Mouse (Mus musculus) kidney, postnatal 0 days (tissue): ENCODE data around the gene Sap30bp. TPM values are rescaled to one million over a fixed set of nuclear protein-coding genes. Genes with fewer than 3 reads are reported as not detected.
A peak's percentile ranks its signal among the peaks of the same experiment; 100 is the strongest.

Experiments
- ATAC-seq: fragments of 200-750 bp; cut with Nextera tagmentation; replicated peaks from 2 replicates; pipeline ENCODE4 v1.8.0; 2017; ENCODE audit warnings: low read depth, moderate number of reproducible peaks, moderate TSS enrichment, moderate library complexity; ENCODE audit not compliant: low FRiP score
- DNase-seq: peaks from one replicate; pipeline ENCODE4 v3.0.0-alpha.2; 2016; ENCODE audit warnings: low spot score
- H3K27ac ChIP-seq: fragments of 300-500 bp; sonication (generic); 2 replicates; pipeline ENCODE4 v1.5.1; 2014; ENCODE audit warnings: mild to moderate bottlenecking
- H3K27me3 ChIP-seq: fragments of 300-500 bp; sonication (generic); 2 replicates; pipeline ENCODE4 v1.6.1; 2014; ENCODE audit warnings: low read length, mixed read lengths; ENCODE audit not compliant: insufficient read depth
- H3K36me3 ChIP-seq: fragments of 300-500 bp; sonication (generic); 2 replicates; pipeline ENCODE4 v1.6.1; 2014; ENCODE audit warnings: low read length, mixed read lengths; ENCODE audit not compliant: insufficient read depth
- H3K4me1 ChIP-seq: fragments of 300-500 bp; sonication (generic); replicated peaks from 2 replicates; pipeline ENCODE4 v1.6.1; 2014; ENCODE audit warnings: antibody characterized with exemption, low read length, mixed read lengths; ENCODE audit not compliant: insufficient read depth
- H3K4me2 ChIP-seq: fragments of 300-500 bp; sonication (generic); 2 replicates; pipeline ENCODE4 v1.6.1; 2014; ENCODE audit warnings: mild to moderate bottlenecking, low read length, moderate library complexity, mixed read lengths
- H3K4me3 ChIP-seq: fragments of 300-500 bp; sonication (generic); replicated peaks from 2 replicates; pipeline ENCODE4 v1.5.1; 2014; ENCODE audit warnings: low read depth, low read length
- H3K9ac ChIP-seq: fragments of 300-500 bp; sonication (generic); 2 replicates; pipeline ENCODE4 v1.6.1; 2014; ENCODE audit warnings: low read depth, low read length
- H3K9me3 ChIP-seq: fragments of 300-500 bp; sonication (generic); replicated peaks from 2 replicates; pipeline ENCODE4 v1.6.1; 2016; ENCODE audit warnings: low read length, inconsistent platforms, mixed read lengths
- CTCF ChIP-seq: IDR thresholded peaks from 2 replicates; pipeline ENCODE4 v1.5.1; 2016; ENCODE audit warnings: antibody characterized with exemption, low read depth, mild to moderate bottlenecking, moderate library complexity
- WGBS: fragments of 180-500 bp; shearing (Covaris S2); extraction: QIAGEN DNeasy Blood & Tissue Kit; methylation state at CpG from one replicate; pipeline ENCODE4 v1.1.7; 2014; 5-methylcytosine and 5-hydroxymethylcytosine counted together
- polyA plus RNA-seq: library from polyadenylated mRNA; unstranded; fragments of >200 nt; fragmentation: Nextera tagmentation; extraction: Ambion mirVana; gene quantifications from 2 replicates; pipeline ENCODE4 v1.2.1, GENCODE M21; 2015

Gene Sap30bp
- polyA plus RNA-seq, 1 experiment from 2014 or later, result 37.2 TPM

- Histone ChIP-seq H3K9me3 (no peaks in the 10 kb centered on the region), H3K27me3 (no peaks in the 10 kb centered on the region), H3K27ac (peak within 1 kb of the TSS; percentile 85), H3K4me2 (no peak within 1 kb of the TSS; the same call in 1 of the 2 replicates), H3K9ac (no peak within 1 kb of the TSS; the same call in 1 of the 2 replicates), H3K4me1 (peaks cover 5% of the 10 kb centered on the region; the same call in 1 of the 2 replicates), H3K4me3 (no peak within 1 kb of the TSS), H3K36me3 (peaks cover 17% of the 10 kb centered on the region; the same call in 1 of the 2 replicates)
- 57% methylated on average over 11 of the region's 11 CpGs for WGBS
- peak; percentile 82; the same call in 1 of the 2 replicates for ATAC-seq
- no peak for DNase-seq
- no peak for TF ChIP-seq CTCF
Observed at GRCm38 (mm10) chr11:115911632-115912376, 21.3 kb upstream of the Sap30bp start, which contains the start of gene Smim6. Gene Smim6 (plus strand): TSS chr11:115912017.

DNA sequence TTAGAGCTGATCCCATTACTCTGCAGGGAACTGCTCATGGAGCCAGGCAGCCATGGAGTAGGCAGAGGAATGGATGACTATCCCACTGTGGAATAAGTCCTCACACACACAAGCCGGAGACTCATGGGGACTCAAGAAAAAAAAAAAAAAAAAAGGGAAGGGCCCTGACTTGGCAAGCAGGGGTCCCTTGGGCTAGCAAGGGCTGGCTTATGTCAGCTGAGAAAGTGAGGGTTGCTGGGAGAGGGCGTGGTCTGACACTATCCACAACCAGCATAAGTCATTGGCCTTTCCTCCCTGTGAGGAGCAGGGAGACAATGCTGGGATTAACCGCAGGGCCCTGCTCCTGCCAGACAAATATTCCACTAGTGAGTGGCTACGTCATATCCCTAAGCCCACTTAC, 16.5 kb upstream of the Sap30bp start:
- DNase-seq (no peak), ATAC-seq (no peak)
- Histone ChIP-seq H3K4me3 (no peak overlapping the region), H3K9me3 (no peaks in the 10 kb centered on the region), H3K9ac (no peak overlapping the region), H3K4me2 (no peak overlapping the region), H3K36me3 (peaks cover 19% of the 10 kb centered on the region; the same call in 1 of the 2 replicates), H3K27ac (no peak overlapping the region), H3K4me1 (no peaks in the 10 kb centered on the region), H3K27me3 (no peaks in the 10 kb centered on the region)
- 92% methylated on average over 4 of the region's 4 CpGs for WGBS
- TF ChIP-seq CTCF, result no peak

- H3K4me1 ChIP-seq, result no peaks in the 10 kb centered on the region
- no peaks in the 10 kb centered on the region for H3K9me3 ChIP-seq
- no peak overlapping the region for H3K9ac ChIP-seq
- no peak for DNase-seq
- no peak for TF ChIP-seq CTCF
- no peaks in the 10 kb centered on the region for H3K27me3 ChIP-seq
- no peak for ATAC-seq
- 84% methylated on average over 5 of the region's 5 CpGs for WGBS
- no peak overlapping the region for H3K27ac ChIP-seq
- no peak overlapping the region for H3K4me3 ChIP-seq
- peaks cover 19% of the 10 kb centered on the region; the same call in 1 of the 2 replicates for H3K36me3 ChIP-seq
- no peak overlapping the region for H3K4me2 ChIP-seq
Observed at GRCm38 (mm10) chr11:115918637-115919036, 14.4 kb upstream of the Sap30bp start.

DNA sequence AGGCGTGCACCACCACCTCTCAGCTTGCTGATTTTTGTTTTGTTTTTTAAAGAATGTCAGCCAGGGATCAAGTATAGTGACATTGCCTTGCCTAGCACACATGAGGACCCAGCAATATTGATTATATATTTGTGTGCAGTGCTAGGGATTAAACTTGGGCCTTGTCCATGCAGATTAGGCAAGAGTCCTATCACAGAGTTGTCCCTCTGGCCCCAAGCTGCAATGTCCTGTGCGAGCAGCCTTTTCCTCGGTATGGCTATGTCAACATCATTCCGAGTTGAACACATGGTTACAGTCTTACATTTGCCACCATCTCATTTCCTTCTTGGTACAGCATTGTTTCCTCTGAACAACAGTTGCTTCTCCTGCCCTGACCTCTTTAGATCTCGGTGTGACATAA, 14.0 kb upstream of the Sap30bp start:
- no peaks in the 10 kb centered on the region for H3K4me1 ChIP-seq
- no peaks in the 10 kb centered on the region for H3K27me3 ChIP-seq
- H3K9ac ChIP-seq, result no peak overlapping the region
- TF ChIP-seq CTCF, result no peak
- H3K9me3 ChIP-seq, result no peaks in the 10 kb centered on the region
- H3K4me2 ChIP-seq, result no peak overlapping the region
- H3K4me3 ChIP-seq, result no peak overlapping the region
- H3K27ac ChIP-seq, result no peak overlapping the region
- ATAC-seq (no peak), DNase-seq (no peak)
- peaks cover 19% of the 10 kb centered on the region; the same call in 1 of the 2 replicates for H3K36me3 ChIP-seq
- 91% methylated on average over 5 of the region's 5 CpGs for WGBS

DNA sequence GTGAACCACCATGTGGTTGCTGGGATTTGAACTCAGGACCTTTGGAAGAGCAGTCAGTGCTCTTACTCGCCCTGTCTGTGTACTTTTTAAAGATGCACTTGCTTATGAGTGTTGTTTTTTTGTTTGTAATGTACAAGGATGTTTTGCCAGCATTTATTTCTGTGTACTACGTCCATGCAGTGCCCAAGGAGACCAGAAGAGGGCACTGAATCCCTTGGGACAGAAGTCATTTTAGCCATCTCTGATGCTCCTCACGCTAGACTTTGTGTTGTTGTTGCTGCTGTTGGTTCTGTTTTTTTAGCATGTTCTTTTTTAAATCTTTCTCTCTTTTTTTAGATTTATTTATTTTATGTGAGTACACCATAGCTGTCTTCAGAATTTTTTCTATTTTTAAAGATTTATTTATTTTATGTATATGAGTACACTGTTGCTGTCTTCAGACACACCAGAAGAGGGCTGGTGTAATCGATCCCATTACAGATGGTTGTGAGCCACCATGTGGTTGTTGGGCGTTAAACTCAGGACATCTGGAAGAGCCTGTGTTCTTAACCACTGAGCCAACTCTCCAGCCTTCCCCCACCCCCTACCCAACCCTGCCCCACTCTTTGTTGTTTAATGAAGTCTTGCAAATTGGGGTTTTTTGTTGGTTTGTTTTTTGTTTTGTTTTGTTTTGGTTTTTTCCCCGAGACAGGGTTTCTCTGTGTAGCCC, 12.8 kb upstream of the Sap30bp start:
- Histone ChIP-seq H3K36me3 (peaks cover 17% of the 10 kb centered on the region; the same call in 1 of the 2 replicates), H3K27me3 (no peaks in the 10 kb centered on the region), H3K4me3 (no peak overlapping the region), H3K4me2 (no peak overlapping the region), H3K9ac (no peak overlapping the region), H3K4me1 (no peaks in the 10 kb centered on the region), H3K9me3 (no peaks in the 10 kb centered on the region), H3K27ac (no peak overlapping the region)
- TF ChIP-seq CTCF, result peak; percentile 80
- WGBS, result 39% methylated on average over 6 of the region's 6 CpGs
- ATAC-seq, result no peak
- DNase-seq, result peak; percentile 70

GRCm38 (mm10) chr11:115921986-115922385, 11.1 kb upstream of the Sap30bp start:
- Histone ChIP-seq H3K36me3 (peaks cover 2% of the 10 kb centered on the region; the same call in 1 of the 2 replicates), H3K27me3 (no peaks in the 10 kb centered on the region), H3K9ac (no peak overlapping the region), H3K4me1 (no peaks in the 10 kb centered on the region), H3K27ac (no peak overlapping the region), H3K4me3 (no peak overlapping the region), H3K9me3 (no peaks in the 10 kb centered on the region), H3K4me2 (no peak overlapping the region)
- DNase-seq (no peak), ATAC-seq (no peak)
- 96% methylated on average over 1 of the region's 1 CpGs for WGBS
- no peak for TF ChIP-seq CTCF
